Mouse (Mus musculus) natural killer cell, adult 2 months (primary cell): ENCODE data around the gene Erc2.
A peak's percentile ranks its signal among the peaks of the same experiment; 100 is the strongest.
"Not testable (repeated sequence)": the region's sequence is repeated elsewhere in the genome, so short reads cannot be mapped to it uniquely, and the experiment has no call there.

Experiments used
- DNase-seq, 2 experiments: peaks; one replicate each; pipeline ENCODE4 v3.0.0; 2022; ENCODE audit warnings: low spot score in 2 of 2

The Erc2 gene

GRCm38 (mm10) chr14:27828089-27828488 is 205.9 kb downstream of the Erc2 start:
- DNase-seq, result no peak

GRCm38 (mm10) chr14:27832196-27832595 is 210.0 kb downstream of the Erc2 start:
- no peak for DNase-seq

GRCm38 (mm10) chr14:27835351-27835750 is 213.1 kb downstream of the Erc2 start:
- DNase-seq, result no peak

DNA sequence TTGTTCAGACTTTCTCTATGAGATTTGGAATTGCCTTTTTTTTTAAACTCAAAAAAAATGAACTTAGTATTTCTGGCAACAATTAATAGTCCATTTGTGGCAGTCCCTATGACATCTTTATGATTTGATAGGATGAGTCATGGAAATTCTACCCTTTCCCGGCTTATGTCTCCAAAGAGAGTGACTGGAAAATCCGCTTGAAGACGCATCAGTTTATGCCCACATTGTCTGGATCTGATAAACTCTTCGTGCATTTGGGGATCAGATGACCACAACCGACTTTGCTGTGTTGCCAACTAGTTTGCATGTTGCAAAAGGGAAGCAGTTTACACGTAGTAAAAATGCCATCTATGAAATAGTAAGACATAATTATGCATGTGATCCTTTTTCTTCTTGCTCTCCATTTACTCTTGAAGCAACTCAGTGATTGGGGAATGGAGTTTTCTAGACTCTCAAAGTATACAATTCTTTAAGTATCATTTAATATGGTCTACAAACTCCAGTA is 215.4 kb downstream of the Erc2 start:
- DNase-seq, result no peak

GRCm38 (mm10) chr14:27840120-27840519 is 217.9 kb downstream of the Erc2 start:
- DNase-seq, result no peak

- DNase-seq, result no peak
Observed at GRCm38 (mm10) chr14:27846875-27847274, 224.6 kb downstream of the Erc2 start.

GRCm38 (mm10) chr14:27847291-27847690 is 225.1 kb downstream of the Erc2 start:
- no peak for DNase-seq

DNA sequence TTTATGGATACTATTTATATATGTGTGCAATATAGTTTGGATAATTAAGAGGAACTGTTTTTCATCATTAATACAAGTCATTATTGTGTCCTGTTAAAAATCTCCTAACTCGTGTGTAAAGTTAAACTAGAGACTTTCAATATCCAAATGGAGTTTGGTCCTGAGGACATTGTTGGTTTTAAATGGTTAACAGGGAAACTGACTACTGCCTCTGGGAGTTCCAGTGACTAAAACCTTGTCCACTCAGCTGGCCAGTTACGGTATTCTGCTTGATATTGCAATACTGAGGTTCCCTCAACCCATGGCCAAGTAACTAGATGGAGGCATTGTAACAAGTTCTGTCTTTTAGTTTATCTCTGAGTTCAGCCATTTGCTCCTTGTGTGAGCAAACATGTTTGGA is 229.0 kb downstream of the Erc2 start:
- no peak for DNase-seq

- DNase-seq, result no peak
Observed at GRCm38 (mm10) chr14:27852606-27853005, 230.4 kb downstream of the Erc2 start.

DNA sequence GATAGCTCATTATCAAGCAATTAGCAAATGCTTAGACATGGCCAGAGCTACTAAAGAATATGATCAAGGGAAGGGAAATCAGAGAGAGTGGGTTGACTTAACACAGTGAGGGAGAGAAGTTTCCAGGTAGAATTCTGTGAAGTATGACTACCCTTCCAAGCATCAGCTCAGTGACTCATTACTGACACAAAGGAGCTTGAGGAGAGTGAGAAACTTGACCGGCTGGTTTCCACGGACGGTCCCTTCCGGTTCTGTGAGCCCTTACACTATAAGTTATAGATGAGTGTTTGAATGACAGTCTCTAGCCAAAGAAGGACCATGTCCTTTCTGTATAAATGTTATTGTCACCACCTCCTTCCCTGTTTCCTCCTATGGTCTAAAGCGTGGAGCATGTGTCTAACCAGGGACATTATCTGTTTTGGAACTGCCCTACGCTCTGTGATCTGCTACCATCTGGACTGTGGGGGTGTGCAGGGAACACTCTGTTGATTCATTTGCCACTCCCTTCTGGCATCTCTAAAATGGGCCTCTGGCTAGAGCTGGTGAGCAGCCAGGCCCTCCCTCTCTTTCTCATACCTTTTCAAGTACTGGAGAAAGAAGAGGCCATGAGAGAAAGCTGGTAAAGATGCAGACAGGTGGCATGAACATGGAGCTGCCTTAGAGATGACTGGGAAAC is 238.3 kb downstream of the Erc2 start:
- no peak for DNase-seq

DNA sequence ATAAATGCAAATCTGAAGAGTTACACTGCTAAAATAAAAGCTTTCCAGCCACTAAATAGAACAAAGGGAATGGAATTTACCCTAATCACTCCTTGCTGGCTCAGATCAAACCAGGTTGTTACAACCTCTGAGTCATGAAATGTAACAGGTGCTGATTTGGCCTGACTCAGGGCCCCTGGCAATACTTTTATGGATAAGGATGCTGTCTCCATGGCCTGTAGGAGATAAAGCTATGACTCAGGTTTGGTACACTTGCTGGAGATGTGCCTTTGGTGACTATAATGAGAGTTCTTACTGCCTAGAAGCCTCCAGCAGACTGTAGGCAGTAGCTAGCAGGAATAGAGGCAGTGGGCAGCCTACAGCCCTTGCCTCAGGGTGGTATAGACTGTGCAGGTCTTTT is 240.1 kb downstream of the Erc2 start:
- DNase-seq, result no peak

- DNase-seq, result no peak
Observed at GRCm38 (mm10) chr14:27867386-27867785, 245.2 kb downstream of the Erc2 start.

- no peak for DNase-seq
Observed at GRCm38 (mm10) chr14:27873619-27874018, 251.4 kb downstream of the Erc2 start.

GRCm38 (mm10) chr14:27875991-27876411 is 253.8 kb downstream of the Erc2 start:
- DNase-seq, result no peak

GRCm38 (mm10) chr14:27881972-27882371 is 259.7 kb downstream of the Erc2 start:
- no peak for DNase-seq

- DNase-seq, result not testable (repeated sequence)
Observed at GRCm38 (mm10) chr14:27886337-27886736, 264.1 kb downstream of the Erc2 start.

DNA sequence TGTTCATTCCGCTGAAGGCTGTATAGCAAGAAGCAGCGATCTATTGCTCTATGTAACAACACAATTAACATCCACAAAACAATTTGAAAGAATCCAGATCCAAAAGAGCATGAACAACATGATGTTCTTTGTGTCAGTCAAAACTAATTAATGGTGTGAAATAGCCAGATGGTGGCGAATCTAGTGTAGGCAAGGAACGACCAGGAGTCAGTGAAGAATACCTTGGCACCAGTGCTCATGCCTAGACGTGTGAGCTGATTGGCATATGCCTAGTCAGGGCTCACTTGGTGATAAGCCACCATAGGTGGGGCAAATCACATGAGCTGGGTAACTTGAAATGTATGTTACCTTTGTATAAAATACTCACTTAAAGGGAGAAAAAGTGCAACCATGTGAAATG is 265.3 kb downstream of the Erc2 start:
- no peak for DNase-seq

DNA sequence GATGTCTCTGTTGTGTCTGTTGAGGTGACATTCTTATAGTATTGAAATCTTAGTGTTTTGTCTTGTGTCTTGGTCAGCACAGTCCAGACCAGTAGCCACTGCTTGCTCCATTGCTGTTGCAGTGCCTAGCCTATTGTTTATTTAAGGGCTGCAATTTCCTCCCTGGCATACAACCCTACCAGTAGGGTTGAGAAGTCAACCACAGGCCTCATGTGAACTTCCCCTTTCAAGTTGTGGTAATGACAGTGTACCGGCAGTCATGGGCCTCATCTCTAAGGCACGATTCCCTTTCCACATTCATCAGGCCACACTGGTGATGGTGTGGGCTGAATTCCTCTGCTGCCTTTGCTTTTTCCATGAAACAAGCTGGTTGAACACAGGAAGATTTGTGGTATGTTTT is 267.4 kb downstream of the Erc2 start:
- DNase-seq, result peak in 1 of 2 experiments; percentile 0

DNA sequence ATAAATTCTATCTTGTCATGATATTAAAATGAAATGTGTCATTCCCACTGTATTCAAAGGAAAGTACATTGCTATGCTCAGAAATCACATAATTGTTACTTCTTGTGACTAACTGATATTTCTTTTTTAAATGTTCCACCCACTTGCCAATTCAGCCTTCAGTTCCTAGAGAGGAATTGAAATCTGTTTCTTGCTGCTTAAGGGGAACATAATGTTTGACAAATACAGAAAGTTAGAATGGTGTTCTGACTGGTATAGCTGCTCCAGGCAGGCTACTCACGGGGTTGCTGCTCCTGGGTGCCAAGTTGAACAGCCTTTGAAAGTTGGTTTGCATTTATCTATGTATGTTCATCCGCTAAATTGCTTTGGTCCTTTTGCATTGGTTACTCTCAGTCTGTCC is 270.2 kb downstream of the Erc2 start:
- DNase-seq, result no peak

DNA sequence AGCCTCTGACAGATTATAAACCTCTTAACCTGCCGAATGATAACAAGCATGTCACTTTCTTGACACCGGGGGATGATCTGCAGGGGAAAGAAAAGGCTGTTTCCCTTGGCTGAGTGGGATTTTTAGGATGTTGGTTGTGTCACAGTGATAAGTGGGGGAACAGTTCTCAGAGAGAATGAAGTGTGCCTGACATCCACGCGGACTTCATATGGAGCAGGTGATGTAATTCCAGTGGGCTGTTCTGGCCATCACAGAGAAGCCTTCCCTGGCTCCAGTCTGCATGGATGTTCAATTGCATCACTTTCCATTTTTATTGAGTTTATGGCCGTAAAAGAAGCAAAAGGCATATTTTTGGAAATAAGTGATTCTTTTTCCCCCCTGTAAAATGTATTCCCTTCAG is 279.5 kb downstream of the Erc2 start:
- DNase-seq, result no peak

DNA sequence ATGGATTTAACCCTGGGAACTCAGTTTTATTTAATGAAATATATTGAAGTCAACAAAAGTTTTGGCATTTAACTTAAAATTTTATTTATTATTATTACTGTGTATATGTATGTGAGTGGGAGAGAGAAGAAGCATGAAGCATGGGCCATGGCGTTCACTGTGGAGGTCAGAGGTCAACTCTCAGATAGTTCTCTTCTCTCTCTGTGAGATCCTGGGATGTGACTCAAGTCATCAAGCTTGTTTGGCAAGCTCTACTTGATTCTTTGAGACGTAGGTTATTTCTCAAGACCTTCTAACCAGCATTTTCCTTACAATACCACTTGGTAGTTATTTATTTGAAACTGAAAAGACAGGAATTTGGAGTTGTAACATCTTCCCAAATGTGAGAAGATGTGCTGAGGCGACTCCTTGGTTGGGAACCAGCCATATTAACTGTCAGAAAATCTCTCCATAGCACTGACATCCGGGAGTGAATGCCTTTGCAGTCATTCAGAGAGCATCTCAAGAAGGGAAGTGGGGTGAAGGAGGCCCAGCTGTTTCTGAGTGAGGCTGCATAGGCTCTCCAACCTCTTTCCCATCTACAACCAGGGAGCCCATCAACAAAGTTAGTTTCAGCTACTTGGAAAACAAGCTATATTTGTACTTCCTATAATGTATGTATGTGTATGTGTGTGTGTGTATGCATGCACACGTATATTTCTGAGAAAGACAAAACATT is 299.6 kb downstream of the Erc2 start:
- DNase-seq, result no peak

- DNase-seq, result no peak
Observed at GRCm38 (mm10) chr14:27927369-27927768, 305.1 kb downstream of the Erc2 start.

DNA sequence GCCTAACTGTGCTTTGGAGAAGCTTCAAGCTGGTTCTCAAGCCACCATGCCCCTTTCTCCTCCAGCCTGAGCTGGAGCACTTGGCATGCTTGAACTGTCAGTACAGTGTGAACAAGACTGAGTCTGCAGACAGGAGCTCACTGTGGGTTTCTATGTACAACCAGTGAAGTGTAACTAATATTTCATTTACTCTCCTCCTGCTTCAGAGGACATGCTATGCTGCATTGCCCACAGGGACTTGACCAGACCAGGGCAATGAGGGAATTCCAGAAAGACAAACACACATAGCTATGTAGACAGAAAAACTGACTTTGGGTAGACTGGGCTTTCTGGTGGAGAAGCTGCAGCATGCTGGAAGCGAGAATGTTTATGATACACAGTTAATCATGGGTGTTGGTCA is 311.3 kb downstream of the Erc2 start:
- no peak for DNase-seq
